Mouse (Mus musculus): ENCODE measurements around the gene Olfr171. TPM values are rescaled to one million over a fixed set of nuclear protein-coding genes. Genes with fewer than 3 reads are reported as not detected.
"Not testable (repeated sequence)": the region's sequence is repeated elsewhere in the genome, so short reads cannot be mapped to it uniquely, and the experiment has no call there.

Olfr171 gene
- polyA plus RNA-seq (2012) = not detected in 2 replicates

- TF ChIP-seq GATA1 (IDR thresholded peaks at IDR 0.05; ENCODE audit: low read length) = no peak
Observed at GRCm38 (mm10) chr16:19629816-19630215, at the start of gene Olfr171. Olfr171 (minus strand) TSS chr16:19629916.

GRCm38 (mm10) chr16:19670768-19671357 lies 41.1 kb upstream of the Olfr171 start:
- no peak for TF ChIP-seq GATA1 (IDR thresholded peaks at IDR 0.05; ENCODE audit: low read length)

- no peak for TF ChIP-seq GATA1 (IDR thresholded peaks at IDR 0.05; ENCODE audit: low read length)
Observed at GRCm38 (mm10) chr16:19666312-19666711, 36.6 kb upstream of the Olfr171 start.

GRCm38 (mm10) chr16:19611782-19612181 lies 17.9 kb downstream of the Olfr171 start, which contains the start of gene Olfr170:
Olfr170 (minus strand) TSS chr16:19611882.
- TF ChIP-seq GATA1 (IDR thresholded peaks at IDR 0.05; ENCODE audit: low read length) = not testable (repeated sequence)

- no peak for TF ChIP-seq GATA1 (IDR thresholded peaks at IDR 0.05; ENCODE audit: low read length)
Observed at GRCm38 (mm10) chr16:19603166-19603565, 26.6 kb downstream of the Olfr171 start.

Other genes with a start within 250 kb of the Olfr171 start
- gene Olfr165, start 206.8 kb downstream of the Olfr171 start, polyA plus RNA-seq (2012) = not detected in 2 replicates
- gene Olfr166, start 146.2 kb downstream of the Olfr171 start, polyA plus RNA-seq (2012) = not detected in 2 replicates
- gene Olfr167, start 107.7 kb downstream of the Olfr171 start, polyA plus RNA-seq (2012) = not detected in 2 replicates
- not detected in 2 replicates for gene Olfr168, start 94.4 kb downstream of the Olfr171 start, polyA plus RNA-seq (2012)
- gene Olfr169, start 58.1 kb downstream of the Olfr171 start, polyA plus RNA-seq (2012) = not detected in 2 replicates
- not detected in 2 replicates for gene Olfr170, start 18.0 kb downstream of the Olfr171 start, polyA plus RNA-seq (2012)
- gene Lamp3, start 76.5 kb upstream of the Olfr171 start, polyA plus RNA-seq (2012) = not detected in 2 replicates
- not detected in 2 replicates for gene B3gnt5, start 130.3 kb upstream of the Olfr171 start, polyA plus RNA-seq (2012)

All from G1E-ER4 (cell line).